Mouse (Mus musculus): ENCODE results near the gene Arih2.

Gene Arih2

DNA sequence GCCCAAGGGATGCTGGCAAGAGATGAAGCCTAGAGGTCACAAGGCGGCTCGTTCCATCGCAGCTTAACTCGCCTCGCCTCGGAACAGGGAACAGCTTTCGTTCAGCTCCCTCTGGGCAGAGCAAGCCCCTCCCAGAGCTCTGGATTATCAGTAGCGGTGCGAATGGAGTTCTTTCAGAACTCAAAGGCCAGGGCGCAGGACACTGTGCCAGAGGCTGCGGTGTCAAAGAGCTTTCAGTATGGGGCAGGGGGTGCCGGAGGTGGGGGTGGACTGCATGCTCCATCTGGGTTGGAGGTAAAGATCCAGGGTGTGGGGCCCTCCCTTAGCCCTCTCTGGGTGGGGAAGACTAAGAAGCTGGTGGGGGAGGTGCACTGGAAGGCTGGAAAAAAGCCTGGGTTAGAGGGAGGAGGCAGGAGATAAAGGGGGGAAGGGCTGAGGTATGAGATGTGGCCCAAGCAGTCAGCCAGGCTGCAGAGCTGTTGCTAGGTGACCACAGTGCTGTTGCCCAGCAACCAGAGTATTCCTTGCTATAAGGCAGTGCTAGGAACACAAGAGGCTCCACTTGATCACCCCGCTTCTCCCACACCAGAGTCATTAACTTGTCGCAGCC lies 61.5 kb downstream of the Arih2 start:
- peak; percentile 83 to 92 for DNase-seq (ENCODE audit: low spot score in 2 of 2)

GRCm38 (mm10) chr9:108579344-108579690 lies 69.9 kb downstream of the Arih2 start:
- DNase-seq (ENCODE audit: low spot score in 2 of 2), result no peak

- peak; percentile 80 to 91 for DNase-seq (ENCODE audit: low spot score in 2 of 2)
Observed at GRCm38 (mm10) chr9:108578545-108579343, 70.4 kb downstream of the Arih2 start, which contains the start of gene Wdr6. Gene Wdr6 (minus strand): TSS chr9:108578739.

GRCm38 (mm10) chr9:108577934-108578544 lies 71.1 kb downstream of the Arih2 start:
- DNase-seq (ENCODE audit: low spot score in 2 of 2), result peak in 1 of 2 experiments; percentile 49

DNA sequence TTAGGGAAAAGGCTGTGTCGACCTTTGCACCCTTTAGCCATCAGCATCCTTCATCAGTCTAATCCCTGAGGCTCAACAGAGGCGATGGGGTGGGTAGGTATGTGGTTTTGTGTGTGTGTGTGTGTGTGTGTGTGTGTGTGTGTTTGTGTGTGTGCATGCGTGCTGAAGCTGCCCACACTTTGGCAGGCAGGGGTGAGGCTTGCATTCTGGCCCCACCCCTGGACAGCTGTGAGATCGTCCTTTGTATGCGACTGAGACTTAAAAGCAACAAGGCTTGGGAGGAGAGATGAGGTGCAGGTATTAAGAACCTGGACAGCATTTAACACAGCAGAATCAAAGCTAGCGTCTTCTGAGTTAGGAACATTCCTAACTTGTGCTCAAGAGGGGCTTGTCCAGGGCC lies 72.2 kb downstream of the Arih2 start:
- DNase-seq (ENCODE audit: low spot score in 2 of 2), result no peak

DNA sequence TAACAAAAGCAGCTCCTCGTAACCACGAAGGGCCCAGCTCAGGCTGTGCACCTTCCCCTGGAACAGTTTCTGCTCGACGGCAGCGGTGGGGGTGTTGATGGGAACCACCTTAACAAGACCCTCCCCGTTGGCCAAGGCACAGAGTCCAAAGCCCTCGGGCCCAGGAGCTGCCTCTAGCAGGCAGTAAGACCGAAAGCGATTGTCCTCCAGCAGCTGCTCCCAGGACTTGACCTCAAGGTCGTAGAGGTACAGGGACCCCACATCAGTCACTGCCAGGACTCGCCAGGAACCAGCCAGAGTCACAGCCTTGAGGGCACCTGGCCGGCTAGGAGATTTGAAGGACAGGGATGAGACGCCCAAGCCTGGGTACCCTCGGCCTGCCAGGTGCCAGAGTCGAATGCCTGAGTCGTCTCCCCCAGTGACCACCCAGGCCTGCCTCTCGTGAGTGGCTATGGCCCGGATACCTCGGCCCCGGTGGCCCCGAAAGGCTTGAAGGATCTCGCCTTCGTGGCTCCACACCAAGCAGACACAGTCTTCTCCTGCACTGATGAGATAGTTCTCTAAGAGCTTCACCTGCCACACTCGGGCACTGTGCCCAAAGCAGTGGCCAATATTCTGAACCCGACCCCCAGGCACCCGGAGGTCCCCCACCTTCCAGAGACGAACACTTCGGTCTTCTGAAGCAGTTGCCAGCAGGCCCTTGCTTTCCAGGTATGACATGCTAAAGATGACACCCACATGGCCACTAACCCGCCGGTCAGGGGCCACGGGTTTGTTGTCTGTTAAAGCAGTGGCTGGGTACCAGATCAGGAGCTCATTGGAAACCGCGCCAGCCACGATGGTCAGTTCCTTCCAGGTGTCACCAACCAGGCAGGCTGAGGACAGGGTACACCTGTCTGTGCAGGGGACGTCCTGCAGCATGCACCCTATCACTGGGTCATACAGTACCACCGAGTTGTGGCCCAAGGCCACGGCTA lies 73.6 kb downstream of the Arih2 start:
- DNase-seq (ENCODE audit: low spot score in 2 of 2), result no peak

DNA sequence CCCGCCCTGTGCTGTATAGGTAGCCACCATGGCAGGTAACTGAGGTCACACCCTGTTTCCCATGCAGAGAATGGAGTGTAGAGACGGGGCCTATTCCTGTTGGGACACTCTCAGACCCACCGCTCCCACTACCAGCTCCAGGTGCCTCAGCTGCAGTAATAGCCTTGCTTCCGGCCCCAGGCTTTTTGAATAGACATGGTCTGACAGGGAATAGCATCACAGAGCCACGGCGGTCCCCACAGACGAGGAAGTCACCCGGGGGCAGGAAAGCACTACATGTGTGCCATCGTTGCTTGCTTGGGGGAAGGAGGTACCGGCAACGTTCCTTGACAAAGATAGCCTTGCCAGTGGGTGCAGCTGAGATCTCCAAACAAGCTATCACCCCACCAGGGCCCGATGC lies 74.3 kb downstream of the Arih2 start:
- DNase-seq (ENCODE audit: low spot score in 2 of 2), result no peak

- DNase-seq (ENCODE audit: low spot score in 2 of 2), result no peak
Observed at GRCm38 (mm10) chr9:108573774-108574690, 75.2 kb downstream of the Arih2 start.

GRCm38 (mm10) chr9:108572321-108572720 lies 76.9 kb downstream of the Arih2 start:
- DNase-seq (ENCODE audit: low spot score in 2 of 2), result no peak

DNA sequence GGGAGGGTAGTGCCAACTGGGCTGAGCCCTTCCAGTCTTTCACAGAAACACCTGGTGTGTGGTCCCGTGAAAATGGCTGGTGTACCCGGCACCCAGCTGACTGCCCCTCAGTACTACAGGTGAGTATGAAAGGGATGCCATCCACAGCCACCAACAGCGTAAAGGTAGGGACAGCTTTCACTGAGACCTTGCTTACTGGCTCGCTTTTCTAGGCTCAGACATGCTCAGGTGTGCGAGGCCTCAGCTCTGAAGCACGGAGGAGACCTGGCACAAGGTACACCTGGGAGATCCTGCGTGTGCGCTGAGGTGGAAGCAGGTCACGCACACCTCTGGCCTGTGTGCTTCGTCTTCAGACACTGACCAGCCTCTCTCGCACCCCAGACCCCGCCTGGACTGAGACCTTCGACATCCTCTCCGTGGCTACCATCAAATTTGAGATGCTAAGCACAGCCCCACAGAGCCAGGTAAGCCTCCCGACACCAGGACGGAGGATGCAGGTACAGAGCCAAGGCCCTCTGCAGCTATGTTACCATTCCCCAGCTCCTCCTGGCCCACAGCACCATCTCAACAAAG lies 77.7 kb downstream of the Arih2 start:
- DNase-seq (ENCODE audit: low spot score in 2 of 2), result no peak

DNA sequence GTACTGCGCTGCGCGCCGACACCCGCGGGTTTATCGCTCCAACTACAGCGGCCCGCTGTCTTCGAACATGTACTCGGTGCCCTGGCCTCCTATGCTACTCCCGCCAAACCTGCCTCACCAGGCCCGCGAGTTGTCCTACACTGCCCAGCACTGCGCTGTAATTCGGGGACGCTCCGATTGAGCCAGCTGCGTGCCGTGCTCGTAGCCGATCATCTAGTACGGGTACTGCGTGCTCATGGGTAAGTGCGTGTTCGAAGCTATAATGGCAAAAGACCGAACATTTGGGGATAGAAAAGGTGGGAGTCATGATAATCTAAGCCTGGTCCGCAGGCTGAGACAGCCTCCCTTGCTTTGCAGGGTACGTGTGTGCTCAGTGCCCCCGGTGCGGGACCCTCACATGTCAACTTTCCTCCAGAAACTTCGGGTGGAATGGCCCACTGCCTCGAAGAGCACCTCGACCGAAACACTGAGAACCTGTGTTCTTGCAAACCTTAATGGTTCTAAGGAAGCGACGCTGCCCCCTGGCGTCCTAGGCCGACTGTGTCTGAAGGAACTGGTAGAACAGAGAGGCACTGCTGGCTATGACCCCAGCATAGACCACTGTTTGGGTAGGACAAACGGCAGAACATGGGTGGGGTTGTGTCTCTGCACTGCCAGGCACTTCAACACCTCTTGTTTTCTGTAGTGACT lies 78.8 kb downstream of the Arih2 start:
- peak; percentile 67 to 78 for DNase-seq (ENCODE audit: low spot score in 2 of 2)

DNA sequence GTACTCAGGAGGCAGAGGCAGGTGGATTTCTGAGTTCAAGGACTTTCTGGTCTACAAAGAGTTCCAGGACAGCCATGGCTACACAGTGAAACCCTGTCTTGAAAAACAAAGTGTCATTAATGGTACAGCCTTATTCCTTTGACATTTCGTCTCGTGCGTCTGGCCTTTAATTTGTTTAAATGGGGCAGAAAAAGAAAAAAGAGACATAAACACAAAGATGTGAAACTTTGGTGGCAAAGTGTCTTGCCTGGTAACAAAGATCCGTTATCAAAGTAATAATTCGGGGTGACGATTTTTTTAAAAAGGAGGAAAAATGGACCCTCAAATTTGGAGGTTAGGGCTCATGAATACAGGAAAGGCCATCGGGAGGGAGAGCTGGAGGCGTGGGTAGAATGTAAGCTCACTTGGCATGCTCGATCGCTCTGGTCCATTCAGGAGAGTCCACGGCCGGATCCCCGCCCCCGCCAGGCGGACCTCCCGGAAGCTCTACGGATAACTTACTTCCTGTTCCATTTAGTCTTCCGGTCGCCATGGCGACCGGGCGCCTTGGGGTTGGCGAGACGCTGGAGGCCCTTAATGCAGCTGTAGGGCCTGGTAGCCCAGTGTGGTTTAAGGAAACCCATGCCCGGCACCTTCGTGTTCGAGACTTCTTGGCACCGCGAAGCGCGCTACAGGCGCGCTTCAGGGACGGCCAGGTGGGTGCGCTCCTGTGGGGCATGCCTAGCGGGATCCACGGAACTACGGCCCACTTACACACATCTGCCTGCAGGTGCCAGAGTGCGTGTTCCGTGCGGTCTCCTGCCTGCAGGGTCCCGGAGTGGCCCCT lies 79.6 kb downstream of the Arih2 start, which contains the start of gene Dalrd3:
TSS of gene Dalrd3 (plus strand) at position 506 of the 826 bp plus-strand sequence.
- peak; percentile 86 to 92 for DNase-seq (ENCODE audit: low spot score in 2 of 2)

GRCm38 (mm10) chr9:108568511-108568921 lies 80.7 kb downstream of the Arih2 start:
- no peak for DNase-seq (ENCODE audit: low spot score in 2 of 2)

DNA sequence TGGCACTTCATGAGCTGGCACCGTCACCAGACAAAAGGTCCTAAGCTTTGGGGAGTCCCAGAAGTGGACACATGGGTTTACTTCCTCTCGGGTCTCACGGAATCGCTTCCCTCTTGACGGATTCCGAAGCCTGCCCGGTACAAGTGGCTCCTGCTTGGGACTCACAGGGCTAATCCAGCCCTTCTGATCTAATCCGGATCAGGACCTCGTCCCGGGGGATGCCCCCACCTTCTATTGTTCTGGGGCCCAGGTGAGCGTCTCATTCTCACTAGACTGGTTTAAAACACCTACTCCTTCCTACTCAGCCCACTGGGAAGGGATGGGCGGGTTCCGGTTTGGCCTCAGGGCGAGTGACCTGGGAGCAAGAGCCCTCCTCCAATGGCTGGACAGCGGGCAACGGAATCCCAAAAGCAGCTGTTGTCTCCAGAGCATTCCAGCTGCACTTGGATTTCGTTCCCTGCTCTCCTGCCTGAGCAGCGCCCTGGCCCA lies 81.2 kb downstream of the Arih2 start:
- no peak for DNase-seq (ENCODE audit: low spot score in 2 of 2)

DNA sequence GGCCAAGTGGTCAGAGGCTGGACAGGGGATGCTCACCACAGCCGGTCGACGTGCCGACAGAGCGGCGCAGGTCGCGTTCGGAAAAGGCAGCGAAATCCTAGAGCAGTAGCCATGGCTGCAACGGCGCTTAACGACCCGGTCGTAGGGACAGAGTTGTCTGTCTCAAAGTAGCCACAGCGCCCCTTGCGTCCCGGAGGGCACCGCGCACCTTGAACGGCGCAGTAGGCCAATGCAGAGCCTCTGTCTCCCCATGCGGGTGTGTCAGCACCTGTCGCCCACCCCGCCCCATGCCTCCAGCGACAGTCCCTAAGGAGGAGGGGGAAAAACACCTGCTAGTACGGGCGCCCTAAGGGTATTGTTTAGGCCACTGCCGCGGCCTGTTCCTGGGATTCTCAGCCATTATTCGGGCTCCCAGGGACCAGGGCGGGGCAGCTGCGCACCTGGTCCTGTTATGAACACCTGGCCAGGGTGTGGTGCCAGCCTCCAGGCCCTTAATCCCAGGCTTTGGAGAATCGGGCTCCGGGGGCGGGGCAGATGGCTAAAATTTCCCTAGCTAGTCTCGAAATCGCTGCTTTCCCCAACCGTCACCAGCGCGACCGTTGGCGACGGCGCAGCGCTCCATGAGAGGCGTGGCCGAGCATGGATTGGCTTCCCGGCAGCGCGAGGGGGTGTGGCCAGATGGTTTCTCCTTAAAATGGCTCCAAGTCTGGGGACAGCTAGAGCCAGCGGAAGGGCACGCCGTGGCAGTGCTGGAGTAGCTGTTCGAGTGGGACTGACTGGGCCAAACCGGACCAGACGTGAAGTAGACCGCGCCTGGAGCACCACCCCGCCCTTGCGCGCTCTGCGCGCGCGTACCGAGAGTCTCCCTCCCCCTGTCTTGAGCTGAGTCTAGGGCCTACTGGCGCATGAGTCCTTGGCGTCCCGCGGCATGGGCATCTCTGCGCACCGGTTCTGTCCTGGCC lies 82.1 kb downstream of the Arih2 start, which contains the start of gene Ndufaf3:
TSS of gene Ndufaf3 (minus strand) at position 620 of the 962 bp plus-strand sequence.
- DNase-seq (ENCODE audit: low spot score in 2 of 2), result peak; percentile 96

- no peak for DNase-seq (ENCODE audit: low spot score in 2 of 2)
Observed at GRCm38 (mm10) chr9:108565881-108566814, 83.0 kb downstream of the Arih2 start.
